Mouse (Mus musculus): ENCODE measurements around the gene Ate1.

DNA sequence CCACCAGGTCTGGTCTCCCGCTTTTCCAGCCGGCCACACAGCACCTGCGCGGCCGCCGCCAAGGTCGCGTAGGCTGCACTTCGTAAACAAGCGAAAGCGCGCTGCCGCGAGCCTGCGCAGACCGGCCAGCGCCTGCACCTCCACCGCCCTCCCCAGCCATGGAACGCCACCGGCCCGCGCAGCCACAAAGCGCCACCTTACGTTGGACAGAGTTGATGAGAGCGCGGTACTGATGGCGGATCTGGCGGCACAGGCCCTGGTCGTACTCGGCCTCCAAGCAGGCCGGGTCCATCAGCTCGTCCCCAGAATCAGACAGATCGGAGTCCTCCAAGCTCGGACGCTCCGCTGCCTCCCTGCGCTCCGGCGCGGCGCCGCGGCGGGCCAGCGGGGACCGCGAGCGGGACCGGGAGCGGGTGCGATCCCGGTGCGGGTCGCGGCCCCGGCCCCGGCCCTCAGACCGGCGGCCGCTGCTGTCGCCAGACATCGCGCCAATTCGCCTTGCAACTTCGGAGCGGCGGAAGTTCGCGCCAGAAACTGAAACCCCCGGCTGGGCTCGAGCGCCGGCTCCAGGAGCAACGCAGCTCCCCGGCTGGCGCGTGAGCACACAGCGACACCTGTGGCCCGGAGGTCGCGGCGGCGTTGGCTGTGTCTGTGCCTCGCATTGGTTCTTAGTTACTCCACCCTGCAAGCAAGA, 26.8 kb upstream of the Ate1 start:
- peak; percentile 95 for TF ChIP-seq CTCF (IDR thresholded peaks at IDR 0.05; ENCODE audit: low read depth)
- TF ChIP-seq EP300 (IDR thresholded peaks at IDR 0.05; ENCODE audit: low read depth): 0 out of 2 replicates have a peak, but pooled peaks have one; percentile 16
